Mouse (Mus musculus): ENCODE data around the gene RPS10-NUDT3. TPM values are rescaled to one million over a fixed set of nuclear protein-coding genes. Genes with fewer than 3 reads are reported as not detected.

Gene RPS10-NUDT3
- polyA plus RNA-seq, 1 experiment from 2014 or later = not detected

- no peak for DNase-seq (ENCODE audit: low spot score)
- Histone ChIP-seq H3K36me3 (ENCODE audit: control insufficient read depth, insufficient read depth, low read length) (no peaks in the 10 kb centered on the region), H3K4me1 (replicated peaks; ENCODE audit: control insufficient read depth, insufficient read depth, low read length) (peaks cover 14% of the 10 kb centered on the region; the same call in 1 of the 2 replicates), H3K9me3 (ENCODE audit: control insufficient read depth, low read length) (no peaks in the 10 kb centered on the region), H3K4me3 (ENCODE audit: low read depth, low read length) (no peak overlapping the region), H3K9ac (ENCODE audit: low read length) (no peak overlapping the region), H3K4me2 (ENCODE audit: low read depth, low read length, severe bottlenecking) (no peak overlapping the region), H3K27ac (ENCODE audit: low read depth, low read length) (no peak overlapping the region), H3K27me3 (ENCODE audit: control insufficient read depth, insufficient read depth, low read length) (no peaks in the 10 kb centered on the region)
- 91% methylated on average over 5 of the region's 5 CpGs for WGBS
- ATAC-seq (replicated peaks; ENCODE audit: low FRiP score) = no peak
Observed at GRCm38 (mm10) chr17:27568228-27568627, 66.8 kb downstream of the RPS10-NUDT3 start.

GRCm38 (mm10) chr17:27565942-27566267 is 69.1 kb downstream of the RPS10-NUDT3 start:
- no peak for ATAC-seq (replicated peaks; ENCODE audit: low FRiP score)
- H3K4me3 ChIP-seq (ENCODE audit: low read depth, low read length) = peak overlapping the region; percentile 51
- 1% methylated on average over 13 of the region's 13 CpGs for WGBS
- H3K4me1 ChIP-seq (replicated peaks; ENCODE audit: control insufficient read depth, insufficient read depth, low read length) = peaks cover 17% of the 10 kb centered on the region; the same call in 1 of the 2 replicates
- peaks cover 3% of the 10 kb centered on the region; the same call in 1 of the 2 replicates for H3K36me3 ChIP-seq (ENCODE audit: control insufficient read depth, insufficient read depth, low read length)
- H3K9me3 ChIP-seq (ENCODE audit: control insufficient read depth, low read length) = no peaks in the 10 kb centered on the region
- peak overlapping the region; percentile 74 for H3K9ac ChIP-seq (ENCODE audit: low read length)
- no peak for DNase-seq (ENCODE audit: low spot score)
- no peaks in the 10 kb centered on the region for H3K27me3 ChIP-seq (ENCODE audit: control insufficient read depth, insufficient read depth, low read length)
- peak overlapping the region; percentile 92 for H3K4me2 ChIP-seq (ENCODE audit: low read depth, low read length, severe bottlenecking)
- no peak overlapping the region for H3K27ac ChIP-seq (ENCODE audit: low read depth, low read length)

GRCm38 (mm10) chr17:27565163-27565941 is 69.7 kb downstream of the RPS10-NUDT3 start, which contains the start of gene AI413582:
Gene AI413582 (minus strand): TSS chr17:27565756.
- no peaks in the 10 kb centered on the region for H3K9me3 ChIP-seq (ENCODE audit: control insufficient read depth, low read length)
- WGBS = under 1% methylated on average over 55 of the region's 58 CpGs
- no peak within 1 kb of the TSS for H3K27ac ChIP-seq (ENCODE audit: low read depth, low read length)

GRCm38 (mm10) chr17:27564391-27565162 is 70.4 kb downstream of the RPS10-NUDT3 start:
- Histone ChIP-seq H3K36me3 (ENCODE audit: control insufficient read depth, insufficient read depth, low read length) (peaks cover 3% of the 10 kb centered on the region; the same call in 1 of the 2 replicates), H3K4me1 (replicated peaks; ENCODE audit: control insufficient read depth, insufficient read depth, low read length) (peaks cover 17% of the 10 kb centered on the region; the same call in 1 of the 2 replicates), H3K9me3 (ENCODE audit: control insufficient read depth, low read length) (no peaks in the 10 kb centered on the region), H3K4me3 (ENCODE audit: low read depth, low read length) (peak overlapping the region; percentile 51), H3K27me3 (ENCODE audit: control insufficient read depth, insufficient read depth, low read length) (no peaks in the 10 kb centered on the region), H3K9ac (ENCODE audit: low read length) (peak overlapping the region; percentile 66), H3K4me2 (ENCODE audit: low read depth, low read length, severe bottlenecking) (peak overlapping the region; percentile 92), H3K27ac (ENCODE audit: low read depth, low read length) (no peak overlapping the region)
- no peak; the same call in 1 of the 2 replicates for ATAC-seq (replicated peaks; ENCODE audit: low FRiP score)
- peak; percentile 75 for DNase-seq (ENCODE audit: low spot score)
- 13% methylated on average over 20 of the region's 20 CpGs for WGBS

More at GRCm38 (mm10) chr17:27565163-27565941, 69.7 kb downstream of the RPS10-NUDT3 start, which contains the start of gene AI413582:
- peak; percentile 99 for DNase-seq (ENCODE audit: low spot score)
- peak; percentile 93 for ATAC-seq (replicated peaks; ENCODE audit: low FRiP score)
- no peaks in the 10 kb centered on the region for H3K27me3 ChIP-seq (ENCODE audit: control insufficient read depth, insufficient read depth, low read length)
- H3K36me3 ChIP-seq (ENCODE audit: control insufficient read depth, insufficient read depth, low read length) = peaks cover 3% of the 10 kb centered on the region; the same call in 1 of the 2 replicates
- H3K9ac ChIP-seq (ENCODE audit: low read length) = peak within 1 kb of the TSS; percentile 74
- H3K4me1 ChIP-seq (replicated peaks; ENCODE audit: control insufficient read depth, insufficient read depth, low read length) = peaks cover 17% of the 10 kb centered on the region; the same call in 1 of the 2 replicates
- peak within 1 kb of the TSS; percentile 92 for H3K4me2 ChIP-seq (ENCODE audit: low read depth, low read length, severe bottlenecking)
- H3K4me3 ChIP-seq (ENCODE audit: low read depth, low read length) = peak within 1 kb of the TSS; percentile 51

- DNase-seq (ENCODE audit: low spot score) (no peak), ATAC-seq (replicated peaks; ENCODE audit: low FRiP score) (no peak)
- Histone ChIP-seq H3K4me3 (ENCODE audit: low read depth, low read length) (no peak overlapping the region), H3K9me3 (ENCODE audit: control insufficient read depth, low read length) (no peaks in the 10 kb centered on the region), H3K4me1 (replicated peaks; ENCODE audit: control insufficient read depth, insufficient read depth, low read length) (peaks cover 21% of the 10 kb centered on the region; the same call in 1 of the 2 replicates), H3K27me3 (ENCODE audit: control insufficient read depth, insufficient read depth, low read length) (no peaks in the 10 kb centered on the region), H3K27ac (ENCODE audit: low read depth, low read length) (no peak overlapping the region), H3K36me3 (ENCODE audit: control insufficient read depth, insufficient read depth, low read length) (peaks cover 3% of the 10 kb centered on the region; the same call in 1 of the 2 replicates), H3K4me2 (ENCODE audit: low read depth, low read length, severe bottlenecking) (no peak overlapping the region), H3K9ac (ENCODE audit: low read length) (no peak overlapping the region)
- WGBS = 50% methylated on average over 7 of the region's 7 CpGs
Observed at GRCm38 (mm10) chr17:27563771-27564244, 71.2 kb downstream of the RPS10-NUDT3 start.

GRCm38 (mm10) chr17:27561809-27562526 is 73.1 kb downstream of the RPS10-NUDT3 start:
- Histone ChIP-seq H3K36me3 (ENCODE audit: control insufficient read depth, insufficient read depth, low read length) (peaks cover 3% of the 10 kb centered on the region; the same call in 1 of the 2 replicates), H3K27ac (ENCODE audit: low read depth, low read length) (no peak overlapping the region), H3K4me1 (replicated peaks; ENCODE audit: control insufficient read depth, insufficient read depth, low read length) (peaks cover 27% of the 10 kb centered on the region; the same call in 1 of the 2 replicates), H3K27me3 (ENCODE audit: control insufficient read depth, insufficient read depth, low read length) (no peaks in the 10 kb centered on the region), H3K9ac (ENCODE audit: low read length) (no peak overlapping the region), H3K4me3 (ENCODE audit: low read depth, low read length) (no peak overlapping the region), H3K4me2 (ENCODE audit: low read depth, low read length, severe bottlenecking) (no peak overlapping the region), H3K9me3 (ENCODE audit: control insufficient read depth, low read length) (no peaks in the 10 kb centered on the region)
- WGBS = 58% methylated on average over 8 of the region's 11 CpGs
- ATAC-seq (replicated peaks; ENCODE audit: low FRiP score) (no peak), DNase-seq (ENCODE audit: low spot score) (no peak)

GRCm38 (mm10) chr17:27560926-27561480 is 74.0 kb downstream of the RPS10-NUDT3 start:
- H3K27me3 ChIP-seq (ENCODE audit: control insufficient read depth, insufficient read depth, low read length) = no peaks in the 10 kb centered on the region
- no peak overlapping the region for H3K4me3 ChIP-seq (ENCODE audit: low read depth, low read length)
- no peak overlapping the region for H3K4me2 ChIP-seq (ENCODE audit: low read depth, low read length, severe bottlenecking)
- ATAC-seq (replicated peaks; ENCODE audit: low FRiP score) = no peak
- no peak for DNase-seq (ENCODE audit: low spot score)
- WGBS = 86% methylated on average over 13 of the region's 13 CpGs
- H3K9ac ChIP-seq (ENCODE audit: low read length) = no peak overlapping the region
- H3K36me3 ChIP-seq (ENCODE audit: control insufficient read depth, insufficient read depth, low read length) = peaks cover 3% of the 10 kb centered on the region; the same call in 1 of the 2 replicates
- H3K27ac ChIP-seq (ENCODE audit: low read depth, low read length) = no peak overlapping the region
- H3K9me3 ChIP-seq (ENCODE audit: control insufficient read depth, low read length) = no peaks in the 10 kb centered on the region
- peaks cover 23% of the 10 kb centered on the region; the same call in 1 of the 2 replicates for H3K4me1 ChIP-seq (replicated peaks; ENCODE audit: control insufficient read depth, insufficient read depth, low read length)

All from forebrain, embryonic 11.5 days (tissue).